Mouse (Mus musculus): ENCODE measurements at regions not wholly inside any gene's neighbourhood (a gene's known extent, or its start where the extent isn't known, plus 50 kb on each side); places are given as distances from the start of the nearest gene placed in this dataset.

GRCm38 (mm10) chr1:194157268-194157667, 460.8 kb upstream of the Plxna2 start:
- no peak overlapping the region for H3K4me2 ChIP-seq (ENCODE audit: low read depth, low read length)
- H3K4me1 ChIP-seq (ENCODE audit: control insufficient read depth, insufficient read depth, low read length) = peaks cover 4% of the 10 kb centered on the region; the same call in 1 of the 2 replicates
- no peaks in the 10 kb centered on the region for H3K36me3 ChIP-seq (ENCODE audit: control insufficient read depth, insufficient read depth, low read length)
- H3K9ac ChIP-seq (replicated peaks; ENCODE audit: low read depth, low read length) = no peak overlapping the region
- WGBS = 87% methylated on average over 6 of the region's 6 CpGs
- no peaks in the 10 kb centered on the region for H3K9me3 ChIP-seq (ENCODE audit: control insufficient read depth, low read length)
- no peaks in the 10 kb centered on the region for H3K27me3 ChIP-seq (ENCODE audit: control insufficient read depth, insufficient read depth, low read length)
- no peak for ATAC-seq (ENCODE audit: low read depth)
- H3K4me3 ChIP-seq (ENCODE audit: low read depth, low read length) = no peak overlapping the region
- no peak overlapping the region for H3K27ac ChIP-seq (ENCODE audit: low read depth, low read length)

- 16% methylated on average over 11 of the region's 11 CpGs for WGBS
- Histone ChIP-seq H3K27ac (ENCODE audit: low read depth, low read length) (0 out of 2 replicates have a peak overlapping the region, but pooled peaks have one; percentile 24), H3K4me3 (ENCODE audit: low read depth, low read length) (no peak overlapping the region), H3K9ac (replicated peaks; ENCODE audit: low read depth, low read length) (no peak overlapping the region), H3K4me1 (ENCODE audit: control insufficient read depth, insufficient read depth, low read length) (peaks cover 6% of the 10 kb centered on the region; the same call in 1 of the 2 replicates), H3K36me3 (ENCODE audit: control insufficient read depth, insufficient read depth, low read length) (no peaks in the 10 kb centered on the region), H3K9me3 (ENCODE audit: control insufficient read depth, low read length) (no peaks in the 10 kb centered on the region), H3K27me3 (ENCODE audit: control insufficient read depth, insufficient read depth, low read length) (no peaks in the 10 kb centered on the region), H3K4me2 (ENCODE audit: low read depth, low read length) (no peak overlapping the region)
- peak; percentile 61 for ATAC-seq (ENCODE audit: low read depth)
Observed at GRCm38 (mm10) chr1:194148416-194149364, 469.3 kb upstream of the Plxna2 start.

- no peaks in the 10 kb centered on the region for H3K36me3 ChIP-seq (ENCODE audit: control insufficient read depth, insufficient read depth, low read length)
- ATAC-seq (ENCODE audit: low read depth) = no peak
- H3K4me3 ChIP-seq (ENCODE audit: low read depth, low read length) = no peak overlapping the region
- 74% methylated on average over 4 of the region's 4 CpGs for WGBS
- H3K4me1 ChIP-seq (ENCODE audit: control insufficient read depth, insufficient read depth, low read length) = no peaks in the 10 kb centered on the region
- H3K27ac ChIP-seq (ENCODE audit: low read depth, low read length) = no peak overlapping the region
- H3K4me2 ChIP-seq (ENCODE audit: low read depth, low read length) = no peak overlapping the region
- H3K9ac ChIP-seq (replicated peaks; ENCODE audit: low read depth, low read length) = no peak overlapping the region
- no peaks in the 10 kb centered on the region for H3K9me3 ChIP-seq (ENCODE audit: control insufficient read depth, low read length)
- no peaks in the 10 kb centered on the region for H3K27me3 ChIP-seq (ENCODE audit: control insufficient read depth, insufficient read depth, low read length)
Observed at GRCm38 (mm10) chr1:194117631-194118360, 500.2 kb upstream of the Plxna2 start.

GRCm38 (mm10) chr1:194114399-194114798, 503.6 kb upstream of the Plxna2 start:
- 41% methylated on average over 1 of the region's 1 CpGs for WGBS
- no peak for ATAC-seq (ENCODE audit: low read depth)
- Histone ChIP-seq H3K27ac (ENCODE audit: low read depth, low read length) (no peak overlapping the region), H3K9me3 (ENCODE audit: control insufficient read depth, low read length) (no peaks in the 10 kb centered on the region), H3K4me2 (ENCODE audit: low read depth, low read length) (no peak overlapping the region), H3K27me3 (ENCODE audit: control insufficient read depth, insufficient read depth, low read length) (no peaks in the 10 kb centered on the region), H3K36me3 (ENCODE audit: control insufficient read depth, insufficient read depth, low read length) (no peaks in the 10 kb centered on the region), H3K4me3 (ENCODE audit: low read depth, low read length) (no peak overlapping the region), H3K4me1 (ENCODE audit: control insufficient read depth, insufficient read depth, low read length) (no peaks in the 10 kb centered on the region), H3K9ac (replicated peaks; ENCODE audit: low read depth, low read length) (no peak overlapping the region)

GRCm38 (mm10) chr1:194111931-194112330, 506.1 kb upstream of the Plxna2 start:
- H3K4me3 ChIP-seq (ENCODE audit: low read depth, low read length) = no peak overlapping the region
- H3K9ac ChIP-seq (replicated peaks; ENCODE audit: low read depth, low read length) = no peak overlapping the region
- 83% methylated on average over 2 of the region's 2 CpGs for WGBS
- H3K27me3 ChIP-seq (ENCODE audit: control insufficient read depth, insufficient read depth, low read length) = no peaks in the 10 kb centered on the region
- no peaks in the 10 kb centered on the region for H3K9me3 ChIP-seq (ENCODE audit: control insufficient read depth, low read length)
- no peak overlapping the region for H3K4me2 ChIP-seq (ENCODE audit: low read depth, low read length)
- H3K27ac ChIP-seq (ENCODE audit: low read depth, low read length) = no peak overlapping the region
- no peaks in the 10 kb centered on the region for H3K36me3 ChIP-seq (ENCODE audit: control insufficient read depth, insufficient read depth, low read length)
- 0 out of 2 replicates have a peak, but pooled peaks cover 4% of the 10 kb centered on the region for H3K4me1 ChIP-seq (ENCODE audit: control insufficient read depth, insufficient read depth, low read length)
- ATAC-seq (ENCODE audit: low read depth) = no peak

GRCm38 (mm10) chr1:194109172-194110071, 508.6 kb upstream of the Plxna2 start:
- 0 out of 2 replicates have a peak overlapping the region, but pooled peaks have one; percentile 18 for H3K27ac ChIP-seq (ENCODE audit: low read depth, low read length)
- ATAC-seq (ENCODE audit: low read depth) = 0 out of 2 replicates have a peak, but pooled peaks have one; percentile 24
- WGBS = 41% methylated on average over 5 of the region's 5 CpGs
- 0 out of 2 replicates have a peak, but pooled peaks cover 4% of the 10 kb centered on the region for H3K4me1 ChIP-seq (ENCODE audit: control insufficient read depth, insufficient read depth, low read length)
- H3K9me3 ChIP-seq (ENCODE audit: control insufficient read depth, low read length) = no peaks in the 10 kb centered on the region
- no peaks in the 10 kb centered on the region for H3K36me3 ChIP-seq (ENCODE audit: control insufficient read depth, insufficient read depth, low read length)
- no peak overlapping the region for H3K4me2 ChIP-seq (ENCODE audit: low read depth, low read length)
- H3K9ac ChIP-seq (replicated peaks; ENCODE audit: low read depth, low read length) = no peak overlapping the region
- H3K27me3 ChIP-seq (ENCODE audit: control insufficient read depth, insufficient read depth, low read length) = no peaks in the 10 kb centered on the region
- H3K4me3 ChIP-seq (ENCODE audit: low read depth, low read length) = no peak overlapping the region

GRCm38 (mm10) chr1:194108132-194108531, 509.9 kb upstream of the Plxna2 start:
- Histone ChIP-seq H3K4me1 (ENCODE audit: control insufficient read depth, insufficient read depth, low read length) (0 out of 2 replicates have a peak, but pooled peaks cover 4% of the 10 kb centered on the region), H3K36me3 (ENCODE audit: control insufficient read depth, insufficient read depth, low read length) (no peaks in the 10 kb centered on the region), H3K27ac (ENCODE audit: low read depth, low read length) (no peak overlapping the region), H3K9me3 (ENCODE audit: control insufficient read depth, low read length) (no peaks in the 10 kb centered on the region), H3K27me3 (ENCODE audit: control insufficient read depth, insufficient read depth, low read length) (no peaks in the 10 kb centered on the region), H3K4me3 (ENCODE audit: low read depth, low read length) (no peak overlapping the region), H3K9ac (replicated peaks; ENCODE audit: low read depth, low read length) (no peak overlapping the region), H3K4me2 (ENCODE audit: low read depth, low read length) (no peak overlapping the region)
- no peak for ATAC-seq (ENCODE audit: low read depth)
- 18% methylated on average over 2 of the region's 2 CpGs for WGBS

GRCm38 (mm10) chr1:194107271-194107938, 510.6 kb upstream of the Plxna2 start:
- H3K27ac ChIP-seq (ENCODE audit: low read depth, low read length) = no peak overlapping the region
- no peak for ATAC-seq (ENCODE audit: low read depth)
- no peaks in the 10 kb centered on the region for H3K9me3 ChIP-seq (ENCODE audit: control insufficient read depth, low read length)
- no peak overlapping the region for H3K9ac ChIP-seq (replicated peaks; ENCODE audit: low read depth, low read length)
- no peak overlapping the region for H3K4me3 ChIP-seq (ENCODE audit: low read depth, low read length)
- H3K4me2 ChIP-seq (ENCODE audit: low read depth, low read length) = no peak overlapping the region
- WGBS = 87% methylated on average over 3 of the region's 3 CpGs
- 0 out of 2 replicates have a peak, but pooled peaks cover 4% of the 10 kb centered on the region for H3K4me1 ChIP-seq (ENCODE audit: control insufficient read depth, insufficient read depth, low read length)
- no peaks in the 10 kb centered on the region for H3K36me3 ChIP-seq (ENCODE audit: control insufficient read depth, insufficient read depth, low read length)
- no peaks in the 10 kb centered on the region for H3K27me3 ChIP-seq (ENCODE audit: control insufficient read depth, insufficient read depth, low read length)
